Mouse (Mus musculus): ENCODE data around the gene Shroom4. TPM values are rescaled to one million over a fixed set of nuclear protein-coding genes. Genes with fewer than 3 reads are reported as not detected.

The Shroom4 gene
- polyA plus RNA-seq (2012; fragmentation: generic; extraction: Trizol): 0.80 TPM

DNA sequence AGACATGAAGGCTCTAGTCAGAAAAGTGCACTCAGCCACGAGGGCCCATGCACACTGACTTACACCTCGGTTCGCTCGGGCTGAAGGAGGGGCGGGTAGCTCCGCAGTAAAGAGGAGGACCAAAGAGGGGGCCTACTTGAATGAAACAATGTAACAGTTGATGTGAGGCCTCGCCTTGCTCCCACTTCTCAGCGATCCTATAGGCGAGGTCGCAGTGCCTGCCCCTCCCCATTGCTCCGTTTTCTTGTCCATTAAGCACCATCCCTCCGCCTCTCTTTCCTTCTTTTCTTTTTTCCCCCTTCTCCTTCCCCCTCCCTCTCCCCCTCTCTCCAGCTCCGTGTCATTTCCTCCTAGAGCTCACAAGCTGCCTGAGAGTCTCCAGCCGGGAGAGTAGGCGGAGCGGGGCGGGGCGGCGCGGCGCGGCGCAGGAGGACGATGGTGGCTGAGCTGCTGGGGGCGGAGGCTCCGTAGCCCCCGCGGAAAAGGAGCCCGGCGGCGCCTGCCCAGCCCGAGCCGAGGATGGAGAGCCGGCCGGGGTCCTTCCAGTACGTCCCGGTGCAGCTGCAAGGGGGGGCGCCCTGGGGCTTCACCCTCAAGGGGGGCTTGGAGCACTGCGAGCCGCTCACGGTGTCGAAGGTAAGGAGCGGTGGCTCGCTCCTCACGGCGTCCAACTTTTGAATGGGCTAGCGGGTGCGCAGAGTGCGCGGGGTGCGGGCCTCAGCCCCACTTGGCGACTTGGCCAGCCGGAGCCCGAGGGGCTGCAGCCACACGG is at the start of gene Shroom4:
Gene Shroom4 (plus strand): TSS at position 229 of the 772 bp plus-strand sequence.
- Histone ChIP-seq H3K27me3 (ENCODE audit: control insufficient read depth, insufficient read depth, insufficient read length) (no peaks in the 10 kb centered on the region), H3K4me2 (ENCODE audit: low read depth) (peak within 1 kb of the TSS; percentile 69), H3K4me3 (peak within 1 kb of the TSS; percentile 28), H3K36me3 (ENCODE audit: control insufficient read depth, insufficient read depth) (no peaks in the 10 kb centered on the region), H3ac (ENCODE audit: control insufficient read depth, insufficient read length) (peak within 1 kb of the TSS; percentile 11), H3K79me2 (ENCODE audit: control insufficient read depth, insufficient read depth) (no peaks in the 10 kb centered on the region)
- no peak for TF ChIP-seq CEBPB (IDR thresholded peaks at IDR 0.05; ENCODE audit: insufficient read depth, poor library complexity, severe bottlenecking)
- no peak for TF ChIP-seq TCF12 (IDR thresholded peaks at IDR 0.05; ENCODE audit: insufficient read depth, poor library complexity, severe bottlenecking)
- no peak for TF ChIP-seq REST (IDR thresholded peaks at IDR 0.05; ENCODE audit: insufficient read depth, insufficient read length)
- no peak for TF ChIP-seq SRF (IDR thresholded peaks at IDR 0.05; ENCODE audit: control insufficient read depth, insufficient read length, low read depth)
- TF ChIP-seq POLR2A (IDR thresholded peaks at IDR 0.05; ENCODE audit: insufficient read length, low read depth): no peak
- TF ChIP-seq USF1 (IDR thresholded peaks at IDR 0.05; ENCODE audit: low read depth): no peak
- TF ChIP-seq MAX (IDR thresholded peaks at IDR 0.05; ENCODE audit: low read depth): no peak
- no peak for TF ChIP-seq MYOG (IDR thresholded peaks at IDR 0.05; ENCODE audit: control insufficient read depth in 1 of 3, insufficient read depth in 1 of 3, insufficient read length in 2 of 3, low read depth in 2 of 3)
- no peak for TF ChIP-seq POLR2AphosphoS2 (IDR thresholded peaks at IDR 0.05; ENCODE audit: insufficient read length, low read depth)
- no peak for TF ChIP-seq TCF3 (IDR thresholded peaks at IDR 0.05; ENCODE audit: insufficient read length, low read depth)
- TF ChIP-seq E2F4 (IDR thresholded peaks at IDR 0.05; ENCODE audit: insufficient read depth): no peak
- no peak for TF ChIP-seq MYOD1 (IDR thresholded peaks at IDR 0.05; ENCODE audit: control insufficient read depth in 1 of 3, insufficient read length in 2 of 3, low read depth in 2 of 3)

- TF ChIP-seq MYOD1 (IDR thresholded peaks at IDR 0.05; ENCODE audit: control insufficient read depth in 1 of 3, insufficient read length in 2 of 3, low read depth in 2 of 3) (no peak), SRF (IDR thresholded peaks at IDR 0.05; ENCODE audit: control insufficient read depth, insufficient read length, low read depth) (no peak), POLR2A (IDR thresholded peaks at IDR 0.05; ENCODE audit: insufficient read length, low read depth) (no peak), REST (IDR thresholded peaks at IDR 0.05; ENCODE audit: insufficient read depth, insufficient read length) (no peak), MAX (IDR thresholded peaks at IDR 0.05; ENCODE audit: low read depth) (no peak), TCF3 (IDR thresholded peaks at IDR 0.05; ENCODE audit: insufficient read length, low read depth) (no peak), TCF12 (IDR thresholded peaks at IDR 0.05; ENCODE audit: insufficient read depth, poor library complexity, severe bottlenecking) (no peak), USF1 (IDR thresholded peaks at IDR 0.05; ENCODE audit: low read depth) (no peak), CEBPB (IDR thresholded peaks at IDR 0.05; ENCODE audit: insufficient read depth, poor library complexity, severe bottlenecking) (no peak), POLR2AphosphoS2 (IDR thresholded peaks at IDR 0.05; ENCODE audit: insufficient read length, low read depth) (no peak), MYOG (IDR thresholded peaks at IDR 0.05; ENCODE audit: control insufficient read depth in 1 of 3, insufficient read depth in 1 of 3, insufficient read length in 2 of 3, low read depth in 2 of 3) (no peak), E2F4 (IDR thresholded peaks at IDR 0.05; ENCODE audit: insufficient read depth) (no peak)
- Histone ChIP-seq H3K36me3 (ENCODE audit: control insufficient read depth, insufficient read depth) (no peaks in the 10 kb centered on the region), H3K27me3 (ENCODE audit: control insufficient read depth, insufficient read depth, insufficient read length) (no peaks in the 10 kb centered on the region), H3ac (ENCODE audit: control insufficient read depth, insufficient read length) (no peak overlapping the region), H3K79me2 (ENCODE audit: control insufficient read depth, insufficient read depth) (no peaks in the 10 kb centered on the region), H3K4me2 (ENCODE audit: low read depth) (no peak overlapping the region), H3K4me3 (no peak overlapping the region)
Observed at GRCm38 (mm10) chrX:6356876-6357275, 42.8 kb upstream of the Shroom4 start.

GRCm38 (mm10) chrX:6357503-6358114 is 42.0 kb upstream of the Shroom4 start:
- no peaks in the 10 kb centered on the region for H3K79me2 ChIP-seq (ENCODE audit: control insufficient read depth, insufficient read depth)
- no peak overlapping the region for H3K4me2 ChIP-seq (ENCODE audit: low read depth)
- no peaks in the 10 kb centered on the region for H3K36me3 ChIP-seq (ENCODE audit: control insufficient read depth, insufficient read depth)
- H3K27me3 ChIP-seq (ENCODE audit: control insufficient read depth, insufficient read depth, insufficient read length): no peaks in the 10 kb centered on the region
- no peak overlapping the region for H3ac ChIP-seq (ENCODE audit: control insufficient read depth, insufficient read length)
- no peak overlapping the region for H3K4me3 ChIP-seq
- TF ChIP-seq TCF3 (IDR thresholded peaks at IDR 0.05; ENCODE audit: insufficient read length, low read depth) (no peak), CEBPB (IDR thresholded peaks at IDR 0.05; ENCODE audit: insufficient read depth, poor library complexity, severe bottlenecking) (no peak), POLR2A (IDR thresholded peaks at IDR 0.05; ENCODE audit: insufficient read length, low read depth) (no peak), MYOG (IDR thresholded peaks at IDR 0.05; ENCODE audit: control insufficient read depth in 1 of 3, insufficient read depth in 1 of 3, insufficient read length in 2 of 3, low read depth in 2 of 3) (no peak), MYOD1 (IDR thresholded peaks at IDR 0.05; ENCODE audit: control insufficient read depth in 1 of 3, insufficient read length in 2 of 3, low read depth in 2 of 3) (no peak), SRF (IDR thresholded peaks at IDR 0.05; ENCODE audit: control insufficient read depth, insufficient read length, low read depth) (no peak), MAX (IDR thresholded peaks at IDR 0.05; ENCODE audit: low read depth) (no peak), POLR2AphosphoS2 (IDR thresholded peaks at IDR 0.05; ENCODE audit: insufficient read length, low read depth) (no peak), E2F4 (IDR thresholded peaks at IDR 0.05; ENCODE audit: insufficient read depth) (no peak), REST (IDR thresholded peaks at IDR 0.05; ENCODE audit: insufficient read depth, insufficient read length) (no peak), TCF12 (IDR thresholded peaks at IDR 0.05; ENCODE audit: insufficient read depth, poor library complexity, severe bottlenecking) (no peak), USF1 (IDR thresholded peaks at IDR 0.05; ENCODE audit: low read depth) (no peak)

- TF ChIP-seq MYOG (IDR thresholded peaks at IDR 0.05; ENCODE audit: control insufficient read depth in 1 of 3, insufficient read depth in 1 of 3, insufficient read length in 2 of 3, low read depth in 2 of 3): no peak
- no peak for TF ChIP-seq CEBPB (IDR thresholded peaks at IDR 0.05; ENCODE audit: insufficient read depth, poor library complexity, severe bottlenecking)
- TF ChIP-seq POLR2AphosphoS2 (IDR thresholded peaks at IDR 0.05; ENCODE audit: insufficient read length, low read depth): no peak
- no peak for TF ChIP-seq TCF3 (IDR thresholded peaks at IDR 0.05; ENCODE audit: insufficient read length, low read depth)
- TF ChIP-seq SRF (IDR thresholded peaks at IDR 0.05; ENCODE audit: control insufficient read depth, insufficient read length, low read depth): no peak
- no peak for TF ChIP-seq E2F4 (IDR thresholded peaks at IDR 0.05; ENCODE audit: insufficient read depth)
- TF ChIP-seq REST (IDR thresholded peaks at IDR 0.05; ENCODE audit: insufficient read depth, insufficient read length): no peak
- TF ChIP-seq TCF12 (IDR thresholded peaks at IDR 0.05; ENCODE audit: insufficient read depth, poor library complexity, severe bottlenecking): no peak
- TF ChIP-seq POLR2A (IDR thresholded peaks at IDR 0.05; ENCODE audit: insufficient read length, low read depth): no peak
- no peak for TF ChIP-seq USF1 (IDR thresholded peaks at IDR 0.05; ENCODE audit: low read depth)
- TF ChIP-seq MAX (IDR thresholded peaks at IDR 0.05; ENCODE audit: low read depth): no peak
- TF ChIP-seq MYOD1 (IDR thresholded peaks at IDR 0.05; ENCODE audit: control insufficient read depth in 1 of 3, insufficient read length in 2 of 3, low read depth in 2 of 3): no peak
- H3K4me2 ChIP-seq (ENCODE audit: low read depth): no peak overlapping the region
- H3K27me3 ChIP-seq (ENCODE audit: control insufficient read depth, insufficient read depth, insufficient read length): no peaks in the 10 kb centered on the region
- H3ac ChIP-seq (ENCODE audit: control insufficient read depth, insufficient read length): no peak overlapping the region
- no peak overlapping the region for H3K4me3 ChIP-seq
- H3K36me3 ChIP-seq (ENCODE audit: control insufficient read depth, insufficient read depth): no peaks in the 10 kb centered on the region
- no peaks in the 10 kb centered on the region for H3K79me2 ChIP-seq (ENCODE audit: control insufficient read depth, insufficient read depth)
Observed at GRCm38 (mm10) chrX:6368822-6369221, 30.8 kb upstream of the Shroom4 start.

Measured in myocyte (in vitro differentiated cells).